ENCODE assay signal across 10 mouse cellular contexts in the genomic region with DNA sequence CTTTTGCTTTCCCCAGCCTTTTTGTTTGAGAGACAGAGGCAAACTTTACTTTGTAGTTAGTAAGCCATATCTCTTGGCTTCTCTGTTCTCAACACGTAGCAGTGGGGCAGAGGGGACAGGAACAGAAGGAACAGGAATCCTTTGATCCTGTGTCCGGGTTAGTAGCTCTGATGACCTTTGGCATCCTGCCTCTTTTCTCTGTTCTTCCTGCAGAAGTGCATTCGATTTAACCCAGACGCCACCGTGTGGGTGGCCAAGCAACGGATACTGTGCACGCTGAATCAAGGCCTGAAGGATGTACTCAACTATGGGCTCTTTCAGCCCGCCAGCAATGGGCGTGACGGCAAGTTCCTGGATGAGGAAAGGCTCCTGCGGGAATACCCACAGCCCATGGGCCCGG. TPM values are rescaled to one million over a fixed set of nuclear protein-coding genes. Genes with fewer than 3 reads are reported as not detected.
DNase-seq lines count a peak whose midpoint lies in the region; TF ChIP-seq lines count a peak whose summit lies in the region.
"Had no signal": no experiment of that assay in that cellular context is flagged by ENCODE, and none has a peak within 500 bp of the region (broad histone marks: within the 10 kb centered on the region; RNA-seq: fewer than 3 reads in every experiment).

No protein-coding gene starts in this region.

- H3K4me3 ChIP-seq in layer of hippocampus, adult 2 months, result no peak overlapping the region
- H3K4me3 ChIP-seq: erythroblast, embryonic 14.5 days had no signal

- TF ChIP-seq CTCF in layer of hippocampus, adult 2 months (conservative IDR thresholded peaks at IDR 0.05), result peak; percentile 35
- peak; percentile 23; the same call in 1 of the 2 replicates for TF ChIP-seq CTCF in brain, embryonic 14.5 days (IDR thresholded peaks at IDR 0.05; ENCODE audit: borderline replicate concordance, extremely low read depth, insufficient read depth, insufficient read length)

- no peak overlapping the region for H3K27ac ChIP-seq in layer of hippocampus, adult 2 months

- TF ChIP-seq POLR2A in brain, embryonic 14.5 days (IDR thresholded peaks at IDR 0.05; ENCODE audit: borderline replicate concordance, extremely low read depth, insufficient read depth, insufficient read length, poor library complexity, severe bottlenecking), result no peak

- no peak for DNase-seq in layer of hippocampus, adult 2 months (ENCODE audit: low spot score in 2 of 2)
- no peak for DNase-seq in layer of hippocampus, postnatal 25 days (ENCODE audit: extremely low spot score in 1 of 2, low spot score in 1 of 2)
- peak; percentile 57 for DNase-seq in brain, embryonic 14.5 days (ENCODE audit: low read depth)
- DNase-seq in kidney, postnatal 10 days, result peak; percentile 59
- DNase-seq in mesoderm, embryonic 11.5 days (ENCODE audit: low read depth, low spot score), result peak; percentile 58
- no peak for DNase-seq in thymus, adult 18-20 months
- no peak for DNase-seq in thymus, postnatal 25 days
- DNase-seq in gastrocnemius, adult 18-20 months (ENCODE audit: low spot score), result no peak

RNA-seq across cellular contexts. Expression of gene Shank2, which starts 50.3 kb away (rescaled TPM):
- total RNA-seq in layer of hippocampus, adult 2 months (2021), result 100 to 1,000 TPM; 133 to 138 TPM
- 100 to 1,000 TPM; 110 to 137 TPM for total RNA-seq in layer of hippocampus, postnatal 25 days (2021)
- polyA plus RNA-seq in brain, embryonic 14.5 days (2012; rRNA removed), result 18.8 and 32.5 TPM in 2 replicates
- total RNA-seq in gastrocnemius, adult 18-20 months (2021), result under 1 TPM; 0.11 to 0.12 TPM
- total RNA-seq: MEL had no signal
- polyA plus RNA-seq: erythroblast, embryonic 14.5 days had no signal

Comparison
In these comparisons a context has a peak if more than half of its experiments do, and no peak if none do; other contexts are left out.
1. DNase-seq: peak in brain, embryonic 14.5 days (single experiment), kidney, postnatal 10 days (single experiment) and mesoderm, embryonic 11.5 days (single experiment); none in layer of hippocampus, adult 2 months (0 of 2), layer of hippocampus, postnatal 25 days (0 of 2), thymus, adult 18-20 months (0 of 2), thymus, postnatal 25 days (single experiment) and gastrocnemius, adult 18-20 months (single experiment).
2. RNA of gene Shank2, which starts 50.3 kb away (total RNA-seq): 133 to 138 TPM in layer of hippocampus, adult 2 months and 110 to 137 TPM in layer of hippocampus, postnatal 25 days; 0.11 to 0.12 TPM in gastrocnemius, adult 18-20 months; every median in the first group is over 10 times any median in the second.